Mouse (Mus musculus): Measurements from ENCODE around the gene Nr1i2.

DNA sequence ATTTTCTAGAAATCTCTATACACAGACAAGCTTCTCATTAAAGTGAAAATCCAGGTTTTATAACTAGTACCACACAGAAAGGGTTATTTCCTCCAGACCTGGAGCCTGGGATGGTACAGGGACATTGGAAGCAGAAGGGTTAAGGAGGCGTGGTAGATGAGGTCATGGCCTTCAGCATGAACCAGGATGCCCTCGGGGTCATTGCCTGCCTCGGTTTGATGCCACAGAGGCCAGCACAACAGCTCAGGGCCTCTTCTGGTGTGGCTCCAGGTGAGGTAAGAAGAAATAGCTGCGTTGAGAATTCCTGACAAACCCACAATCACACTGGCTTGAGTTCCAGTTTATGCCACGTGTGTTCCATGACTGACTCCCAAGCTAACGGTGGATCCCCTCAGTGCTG is 5.8 kb downstream of the Nr1i2 start:
- TF ChIP-seq EP300 (IDR thresholded peaks at IDR 0.05; ENCODE audit: low read depth) (no peak), CTCF (IDR thresholded peaks at IDR 0.05; ENCODE audit: low read depth) (no peak)

Data from liver, postnatal 0 days (tissue).